Mouse (Mus musculus) ES-Bruce4 (cell line): ENCODE measurements around the gene A630023A22Rik. TPM values are rescaled to one million over a fixed set of nuclear protein-coding genes. Genes with fewer than 3 reads are reported as not detected.

ENCODE experiments used
- H3K27ac ChIP-seq: 2 replicates; pipeline ENCODE4 v1.5.1; 2012; ENCODE audit warnings: low read length, inconsistent platforms; ENCODE audit not compliant: insufficient read depth
- H3K27me3 ChIP-seq: 2 replicates; pipeline ENCODE4 v1.6.1; 2012; ENCODE audit warnings: mild to moderate bottlenecking, low read length, inconsistent platforms; ENCODE audit not compliant: control insufficient read depth, poor library complexity, insufficient read depth, severe bottlenecking
- H3K36me3 ChIP-seq: 2 replicates; pipeline ENCODE4 v1.6.1; 2012; ENCODE audit warnings: inconsistent platforms, mild to moderate bottlenecking, low read length, moderate library complexity; ENCODE audit not compliant: control insufficient read depth, poor library complexity, insufficient read depth, severe bottlenecking
- H3K4me1 ChIP-seq: one replicate; pipeline ENCODE4 v1.8.1; 2011; ENCODE audit warnings: low read length; ENCODE audit not compliant: control insufficient read depth, insufficient read depth
- H3K4me3 ChIP-seq: 2 replicates; pipeline ENCODE4 v1.5.1; 2011; ENCODE audit warnings: low read depth, mild to moderate bottlenecking, low read length
- H3K9ac ChIP-seq: 2 replicates; pipeline ENCODE4 v1.6.1; 2012; ENCODE audit warnings: low read depth, mild to moderate bottlenecking, inconsistent platforms; ENCODE audit not compliant: poor library complexity, severe bottlenecking
- H3K9me3 ChIP-seq: replicated peaks from 2 replicates; pipeline ENCODE4 v1.6.1; 2012; ENCODE audit warnings: mild to moderate bottlenecking, low read length, inconsistent platforms; ENCODE audit not compliant: control insufficient read depth, poor library complexity, insufficient read depth, severe bottlenecking
- CTCF ChIP-seq: IDR thresholded peaks from one replicate; pipeline ENCODE4 v1.8.1; 2011; ENCODE audit warnings: low read depth, low read length
- EP300 ChIP-seq: IDR thresholded peaks from 2 replicates; pipeline ENCODE4 v1.6.1; 2011; ENCODE audit warnings: low read depth, low read length; ENCODE audit not compliant: insufficient read depth
- POLR2A ChIP-seq: IDR thresholded peaks from one replicate; pipeline ENCODE4 v1.8.1; 2011; ENCODE audit warnings: low read length; ENCODE audit not compliant: insufficient read depth
- polyA plus RNA-seq: library from polyadenylated mRNA; stranded (reverse); fragments of >200 nt; gene quantifications from 2 replicates; pipeline ENCODE4 v1.2.4, GENCODE M21; 2011; ENCODE audit warnings: low read depth; ENCODE audit not compliant: missing spikeins, insufficient read depth, insufficient read length

A630023A22Rik gene
- polyA plus RNA-seq, 1 experiment: not detected

- TF ChIP-seq EP300: no peak
- TF ChIP-seq POLR2A: no peak
- Histone ChIP-seq H3K4me1 (no peaks in the 10 kb centered on the region), H3K4me3 (no peak overlapping the region), H3K9me3 (no peaks in the 10 kb centered on the region), H3K27ac (no peak overlapping the region), H3K36me3 (no peaks in the 10 kb centered on the region), H3K9ac (no peak overlapping the region), H3K27me3 (no peaks in the 10 kb centered on the region)
These were observed 59.2 kb downstream of the A630023A22Rik start for GRCm38 (mm10) chr14:34043341-34043740.

- Histone ChIP-seq H3K27me3 (no peaks in the 10 kb centered on the region), H3K9me3 (no peaks in the 10 kb centered on the region), H3K4me3 (no peak overlapping the region), H3K4me1 (no peaks in the 10 kb centered on the region), H3K9ac (no peak overlapping the region), H3K27ac (no peak overlapping the region), H3K36me3 (no peaks in the 10 kb centered on the region)
- no peak for TF ChIP-seq POLR2A
These were observed 61.3 kb downstream of the A630023A22Rik start for GRCm38 (mm10) chr14:34041241-34041640.

- no peak overlapping the region for H3K27ac ChIP-seq
- no peak overlapping the region for H3K9ac ChIP-seq
- no peaks in the 10 kb centered on the region for H3K9me3 ChIP-seq
- no peaks in the 10 kb centered on the region for H3K4me1 ChIP-seq
- H3K27me3 ChIP-seq: no peaks in the 10 kb centered on the region
- no peak overlapping the region for H3K4me3 ChIP-seq
- TF ChIP-seq CTCF (no peak), POLR2A (no peak), EP300 (no peak)
- H3K36me3 ChIP-seq: no peaks in the 10 kb centered on the region
These were observed 68.5 kb downstream of the A630023A22Rik start for GRCm38 (mm10) chr14:34033841-34034610.

- peaks cover 4% of the 10 kb centered on the region; the same call in 1 of the 2 replicates for H3K9me3 ChIP-seq
- no peak overlapping the region for H3K27ac ChIP-seq
- no peak overlapping the region for H3K9ac ChIP-seq
- H3K36me3 ChIP-seq: no peaks in the 10 kb centered on the region
- no peak overlapping the region for H3K4me3 ChIP-seq
- H3K27me3 ChIP-seq: no peaks in the 10 kb centered on the region
- TF ChIP-seq POLR2A: no peak
- TF ChIP-seq EP300: no peak
- no peak for TF ChIP-seq CTCF
- no peaks in the 10 kb centered on the region for H3K4me1 ChIP-seq
These were observed 75.8 kb downstream of the A630023A22Rik start for GRCm38 (mm10) chr14:34026710-34027109.

- H3K9ac ChIP-seq: no peak overlapping the region
- H3K36me3 ChIP-seq: no peaks in the 10 kb centered on the region
- no peaks in the 10 kb centered on the region for H3K4me1 ChIP-seq
- no peaks in the 10 kb centered on the region for H3K27me3 ChIP-seq
- H3K9me3 ChIP-seq: no peaks in the 10 kb centered on the region
- TF ChIP-seq CTCF (no peak), EP300 (no peak), POLR2A (no peak)
- no peak overlapping the region for H3K27ac ChIP-seq
- H3K4me3 ChIP-seq: no peak overlapping the region
These were observed 85.6 kb downstream of the A630023A22Rik start for GRCm38 (mm10) chr14:34016938-34017337.

GRCm38 (mm10) chr14:34016381-34016780 lies 86.2 kb downstream of the A630023A22Rik start, which contains the start of gene Gm5460:
Gene Gm5460 (plus strand): TSS chr14:34016758.
- Histone ChIP-seq H3K27me3 (no peaks in the 10 kb centered on the region), H3K4me3 (no peak within 1 kb of the TSS), H3K27ac (no peak within 1 kb of the TSS), H3K4me1 (no peaks in the 10 kb centered on the region), H3K9me3 (no peaks in the 10 kb centered on the region), H3K9ac (no peak within 1 kb of the TSS), H3K36me3 (no peaks in the 10 kb centered on the region)
- TF ChIP-seq POLR2A (no peak), CTCF (no peak), EP300 (no peak)
